Mouse (Mus musculus) neural tube, embryonic 12.5 days (tissue): Measurements from ENCODE around the gene Jmjd1c. TPM values are rescaled to one million over a fixed set of nuclear protein-coding genes. Genes with fewer than 3 reads are reported as not detected.

ENCODE experiments used
- polyA plus RNA-seq: library from polyadenylated mRNA; unstranded; fragments of >200 nt; fragmentation: Nextera tagmentation; extraction: Ambion mirVana; gene quantifications from 2 replicates; pipeline ENCODE4 v1.2.1, GENCODE M21; 2016

Gene Jmjd1c
- polyA plus RNA-seq, 1 experiment from 2014 or later: 63.8 TPM

Other genes with a start within 250 kb of the Jmjd1c start
- 57.5 and 62.1 TPM in 2 replicates for gene Reep3, start 820 bp downstream of the Jmjd1c start, polyA plus RNA-seq
- 38.2 and 42.4 TPM in 2 replicates for gene Nrbf2, start 189.2 kb downstream of the Jmjd1c start, polyA plus RNA-seq